Mouse (Mus musculus): Measurements from ENCODE around the gene Mark4.

Mark4 gene

GRCm38 (mm10) chr7:19458591-19459111 is at the start of gene Mark4:
Gene Mark4 (minus strand): TSS chr7:19458821.
- CTCF ChIA-PET: no interaction called here

GRCm38 (mm10) chr7:19507612-19507981 is 49.0 kb upstream of the Mark4 start:
- CTCF ChIA-PET: interaction anchor here (1.4 kb wide), 1 partner anchor 55 kb away, joined by 5 read pairs; the partner anchor contains the start of gene Ppp1r37

- CTCF ChIA-PET: interaction anchor here (1.4 kb wide), 1 partner anchor 55 kb away, joined by 5 read pairs; the partner anchor contains the start of gene Ppp1r37
Measured at GRCm38 (mm10) chr7:19506969-19507611, 48.5 kb upstream of the Mark4 start.

- CTCF ChIA-PET: no interaction called here
Measured at GRCm38 (mm10) chr7:19506326-19506725, 47.7 kb upstream of the Mark4 start.

- CTCF ChIA-PET: interaction anchor here (0.6 to 0.7 kb wide), 2 partner anchors 36 to 153 kb away, joined by 3 to 11 read pairs; no protein-coding TSS in a partner anchor
Measured at GRCm38 (mm10) chr7:19503481-19504068, 45.0 kb upstream of the Mark4 start.

GRCm38 (mm10) chr7:19501658-19502057 is 43.0 kb upstream of the Mark4 start:
- CTCF ChIA-PET: no interaction called here

GRCm38 (mm10) chr7:19500420-19501363 is 42.1 kb upstream of the Mark4 start:
- CTCF ChIA-PET: no interaction called here

- CTCF ChIA-PET: no interaction called here
Measured at GRCm38 (mm10) chr7:19498326-19498725, 39.7 kb upstream of the Mark4 start.

GRCm38 (mm10) chr7:19496214-19496555 is 37.6 kb upstream of the Mark4 start:
- CTCF ChIA-PET: no interaction called here

- CTCF ChIA-PET: no interaction called here
Measured at GRCm38 (mm10) chr7:19495521-19496213, 37.0 kb upstream of the Mark4 start.

- CTCF ChIA-PET: no interaction called here
Measured at GRCm38 (mm10) chr7:19494751-19495474, 36.3 kb upstream of the Mark4 start.

GRCm38 (mm10) chr7:19491731-19492130 is 33.1 kb upstream of the Mark4 start:
- CTCF ChIA-PET: no interaction called here

- CTCF ChIA-PET: no interaction called here
Measured at GRCm38 (mm10) chr7:19489525-19489924, 30.9 kb upstream of the Mark4 start.

GRCm38 (mm10) chr7:19486549-19486948 is 27.9 kb upstream of the Mark4 start:
- CTCF ChIA-PET: no interaction called here

GRCm38 (mm10) chr7:19485488-19485887 is 26.9 kb upstream of the Mark4 start:
- CTCF ChIA-PET: no interaction called here

GRCm38 (mm10) chr7:19483281-19483680 is 24.7 kb upstream of the Mark4 start:
- CTCF ChIA-PET: no interaction called here

- CTCF ChIA-PET: interaction anchor here (0.7 kb wide), 1 partner anchor 36 kb away, joined by 15 read pairs; no protein-coding TSS in a partner anchor
Measured at GRCm38 (mm10) chr7:19477624-19478384, 19.2 kb upstream of the Mark4 start.

GRCm38 (mm10) chr7:19477084-19477483 is 18.5 kb upstream of the Mark4 start:
- CTCF ChIA-PET: interaction anchor here (0.7 kb wide), 1 partner anchor 37 kb away, joined by 15 read pairs; no protein-coding TSS in a partner anchor

GRCm38 (mm10) chr7:19473875-19474443 is 15.3 kb upstream of the Mark4 start:
- CTCF ChIA-PET: interaction anchor here (0.7 kb wide), 1 partner anchor 56 kb away, joined by 3 read pairs; no protein-coding TSS in a partner anchor

GRCm38 (mm10) chr7:19472403-19472802 is 13.8 kb upstream of the Mark4 start:
- CTCF ChIA-PET: no interaction called here
